Mouse (Mus musculus) brain, embryonic 14.5 days (tissue): ENCODE results near the gene Rasa3.

Experiments
- CTCF ChIP-seq: fragments of 200-500 bp; IDR thresholded peaks from 2 replicates; pipeline ENCODE4 v1.5.1; 2012; ENCODE audit warnings: inconsistent platforms, mild to moderate bottlenecking, moderate library complexity, borderline replicate concordance; ENCODE audit not compliant: insufficient read depth, insufficient read length; ENCODE audit errors: extremely low read depth
- POLR2A ChIP-seq: fragments of 200-500 bp; IDR thresholded peaks from 2 replicates; pipeline ENCODE4 v1.6.1; 2012; ENCODE audit warnings: mild to moderate bottlenecking, inconsistent platforms, borderline replicate concordance; ENCODE audit not compliant: poor library complexity, insufficient read depth, insufficient read length, severe bottlenecking; ENCODE audit errors: extremely low read depth

DNA sequence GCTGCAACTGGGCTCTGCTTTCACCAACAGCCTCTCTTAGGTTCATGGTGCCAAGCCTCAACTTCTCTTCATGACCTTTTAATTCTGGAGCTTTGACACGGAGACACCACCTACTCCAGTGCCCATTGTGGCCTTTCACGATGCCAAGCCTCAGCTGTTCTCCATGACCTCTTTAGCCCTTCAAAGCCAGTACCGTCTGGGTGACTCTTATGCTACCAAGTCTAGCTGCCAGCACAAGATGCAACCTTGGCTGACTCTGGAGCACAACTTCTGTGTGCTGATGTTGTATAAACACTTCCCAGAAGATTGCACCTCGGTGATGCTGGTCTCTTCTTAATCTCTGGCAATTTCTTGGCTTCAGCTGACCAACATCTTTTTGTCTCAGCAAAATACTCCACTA is 131.0 kb downstream of the Rasa3 start:
- no peak for TF ChIP-seq POLR2A
- TF ChIP-seq CTCF = no peak
